26 mouse cellular contexts compared by ENCODE assay signal in the genomic region with DNA sequence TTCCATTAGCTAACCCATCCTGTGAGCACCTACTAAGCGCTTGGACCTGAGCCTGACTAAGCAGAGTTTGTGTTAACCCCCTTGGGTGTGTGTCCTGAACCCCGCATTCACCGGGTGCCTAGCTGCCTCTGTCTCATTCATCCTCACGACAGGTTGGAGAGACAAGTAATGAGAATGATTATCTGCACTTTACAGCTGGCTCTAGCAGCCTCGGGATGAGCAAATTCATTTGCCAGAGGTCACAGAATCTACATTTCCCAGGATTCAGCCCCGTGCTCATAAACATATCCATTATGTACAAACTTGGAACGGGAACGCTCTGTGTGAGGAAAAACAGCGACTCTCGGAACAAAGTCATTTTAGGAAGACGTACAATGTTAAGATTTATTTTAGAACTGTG. TPM values are rescaled to one million over a fixed set of nuclear protein-coding genes. Genes with fewer than 3 reads are reported as not detected.
DNase-seq lines count a peak whose midpoint lies in the region; ATAC-seq and TF ChIP-seq lines count a peak whose summit lies in the region.
"Had no signal": no experiment of that assay in that cellular context is flagged by ENCODE, and none has a peak within 500 bp of the region (broad histone marks: within the 10 kb centered on the region; RNA-seq: fewer than 3 reads in every experiment).

No protein-coding gene starts in this region.

- peaks cover 11% of the 10 kb centered on the region; the same call in 1 of the 2 replicates for H3K4me1 ChIP-seq in intestine, embryonic 14.5 days (replicated peaks; ENCODE audit: control insufficient read depth, insufficient read depth, low read length)
- 0 out of 2 replicates have a peak, but pooled peaks cover 2% of the 10 kb centered on the region for H3K4me1 ChIP-seq in intestine, embryonic 15.5 days (replicated peaks)
- H3K4me1 ChIP-seq in stomach, embryonic 14.5 days (ENCODE audit: control insufficient read depth, insufficient read depth, low read length) = no peaks in the 10 kb centered on the region; the same call in 1 of the 2 replicates
- no peaks in the 10 kb centered on the region for H3K4me1 ChIP-seq in stomach, postnatal 0 days (replicated peaks; ENCODE audit: control insufficient read depth, insufficient read depth)

- 0 out of 2 replicates have a peak overlapping the region, but pooled peaks have one; percentile 8 for H3K4me2 ChIP-seq in intestine, embryonic 14.5 days (ENCODE audit: low read length)
- H3K4me2 ChIP-seq in intestine, embryonic 15.5 days (replicated peaks) = no peak overlapping the region
- no peak overlapping the region for H3K4me2 ChIP-seq in stomach, embryonic 14.5 days (replicated peaks; ENCODE audit: low read depth, low read length)
- no peak overlapping the region for H3K4me2 ChIP-seq in stomach, postnatal 0 days (replicated peaks; ENCODE audit: low read depth)
- H3K4me2 ChIP-seq: embryonic facial prominence, embryonic 15.5 days; heart, embryonic 13.5 days; liver, embryonic 11.5 days had no signal

- intact Hi-C loops in gastrocnemius, adult 2 months (cut with DNase I) = no loop called here

- H3K27me3 ChIP-seq in intestine, embryonic 14.5 days (replicated peaks; ENCODE audit: control insufficient read depth, insufficient read depth, low read length) = no peaks in the 10 kb centered on the region
- no peaks in the 10 kb centered on the region for H3K27me3 ChIP-seq in intestine, embryonic 15.5 days (replicated peaks)
- H3K27me3 ChIP-seq in stomach, embryonic 14.5 days (ENCODE audit: control insufficient read depth, insufficient read depth, low read length) = no peaks in the 10 kb centered on the region
- no peaks in the 10 kb centered on the region for H3K27me3 ChIP-seq in stomach, postnatal 0 days (ENCODE audit: control insufficient read depth, insufficient read depth, low read length)
- H3K27me3 ChIP-seq: heart, embryonic 13.5 days had no signal

- 0 out of 2 replicates have a peak overlapping the region, but pooled peaks have one; percentile 3 for H3K27ac ChIP-seq in gastrocnemius, adult 2 months
- H3K27ac ChIP-seq in intestine, embryonic 14.5 days (ENCODE audit: low read depth) = no peak overlapping the region
- no peak overlapping the region for H3K27ac ChIP-seq in intestine, embryonic 15.5 days
- no peak overlapping the region for H3K27ac ChIP-seq in stomach, embryonic 14.5 days (ENCODE audit: low read length)
- no peak overlapping the region for H3K27ac ChIP-seq in stomach, postnatal 0 days (replicated peaks)
- H3K27ac ChIP-seq: embryonic facial prominence, embryonic 15.5 days; heart, embryonic 13.5 days; layer of hippocampus, adult 2 months had no signal

- no peak overlapping the region for H3K9ac ChIP-seq in intestine, embryonic 14.5 days (ENCODE audit: low read length)
- no peak overlapping the region for H3K9ac ChIP-seq in intestine, embryonic 15.5 days
- no peak overlapping the region for H3K9ac ChIP-seq in stomach, embryonic 14.5 days (replicated peaks; ENCODE audit: low read depth, low read length)
- no peak overlapping the region for H3K9ac ChIP-seq in stomach, postnatal 0 days (ENCODE audit: low read length)
- H3K9ac ChIP-seq: embryonic facial prominence, embryonic 15.5 days; heart, embryonic 13.5 days; liver, postnatal 0 days had no signal

- H3K9me3 ChIP-seq in intestine, embryonic 14.5 days (ENCODE audit: control insufficient read depth, low read length) = no peaks in the 10 kb centered on the region
- H3K9me3 ChIP-seq in intestine, embryonic 15.5 days = no peaks in the 10 kb centered on the region
- no peaks in the 10 kb centered on the region for H3K9me3 ChIP-seq in stomach, embryonic 14.5 days (ENCODE audit: control insufficient read depth, low read depth, low read length)
- H3K9me3 ChIP-seq in stomach, postnatal 0 days (ENCODE audit: control insufficient read depth, low read length) = no peaks in the 10 kb centered on the region
- H3K9me3 ChIP-seq: embryonic facial prominence, embryonic 15.5 days; heart, embryonic 13.5 days had no signal

- 29% methylated on average over 11 of the region's 11 CpGs for WGBS in intestine, embryonic 14.5 days
- WGBS in intestine, embryonic 15.5 days = 37% methylated on average over 11 of the region's 11 CpGs
- 30% methylated on average over 11 of the region's 11 CpGs for WGBS in stomach, embryonic 14.5 days
- 42% methylated on average over 11 of the region's 11 CpGs for WGBS in stomach, postnatal 0 days

- no peak for TF ChIP-seq EP300 in stomach, postnatal 0 days (optimal IDR thresholded peaks at IDR 0.05)

- no peak for TF ChIP-seq CTCF in gastrocnemius, adult 2 months (IDR thresholded peaks at IDR 0.05)
- no peak for TF ChIP-seq CTCF in stomach, postnatal 0 days (IDR thresholded peaks at IDR 0.05; ENCODE audit: low read depth)

- no peak for DNase-seq in gastrocnemius, adult 2 months
- no peak for DNase-seq in gastrocnemius, postnatal 10 days
- DNase-seq in intestine, embryonic 14.5 days (ENCODE audit: low spot score) = peak; percentile 50
- no peak for DNase-seq in stomach, postnatal 0 days (ENCODE audit: low spot score)
- no peak for DNase-seq in left cerebral cortex, adult 18-20 months (ENCODE audit: low spot score in 2 of 2)
- DNase-seq: cerebellum, adult 11-12 months; gastrocnemius, postnatal 14 days; heart, adult 18-20 months; heart, postnatal 14 days; kidney, adult 8-10 months; kidney, postnatal 25 days; liver, postnatal 0 days; lung, postnatal 14 days; retina, postnatal 1 day; right cerebral cortex, postnatal 25 days; spleen, adult 18-20 months; thymus, postnatal 14 days had no signal

- no peak for ATAC-seq in intestine, embryonic 14.5 days (replicated peaks; ENCODE audit: low FRiP score, low TSS enrichment, low read depth)
- no peak for ATAC-seq in intestine, embryonic 15.5 days
- peak; percentile 46; the same call in 1 of the 2 replicates for ATAC-seq in stomach, embryonic 14.5 days (ENCODE audit: insufficient number of reproducible peaks, insufficient read depth, low FRiP score, low read depth)
- ATAC-seq in stomach, postnatal 0 days (ENCODE audit: low FRiP score, low TSS enrichment) = no peak
- ATAC-seq: CD4-positive, CD25-positive, alpha-beta regulatory T cell, adult 4 months; forebrain, embryonic 14.5 days; liver, postnatal 0 days had no signal

- H3K4me3 ChIP-seq in gastrocnemius, adult 2 months = no peak overlapping the region
- H3K4me3 ChIP-seq in intestine, embryonic 14.5 days (ENCODE audit: low read depth, low read length) = no peak overlapping the region
- no peak overlapping the region for H3K4me3 ChIP-seq in intestine, embryonic 15.5 days (replicated peaks)
- H3K4me3 ChIP-seq in stomach, embryonic 14.5 days (ENCODE audit: low read depth, low read length) = no peak overlapping the region
- H3K4me3 ChIP-seq in stomach, postnatal 0 days (ENCODE audit: low read depth, low read length) = no peak overlapping the region
- H3K4me3 ChIP-seq: embryonic facial prominence, embryonic 15.5 days; heart, embryonic 13.5 days; layer of hippocampus, adult 2 months had no signal

- H3K36me3 ChIP-seq in intestine, embryonic 14.5 days (ENCODE audit: control insufficient read depth, insufficient read depth, low read length) = no peaks in the 10 kb centered on the region
- no peaks in the 10 kb centered on the region for H3K36me3 ChIP-seq in intestine, embryonic 15.5 days
- H3K36me3 ChIP-seq in stomach, embryonic 14.5 days (ENCODE audit: control insufficient read depth, insufficient read depth, low read length) = no peaks in the 10 kb centered on the region
- H3K36me3 ChIP-seq in stomach, postnatal 0 days (ENCODE audit: control insufficient read depth, insufficient read depth, low read length) = no peaks in the 10 kb centered on the region
- H3K36me3 ChIP-seq: embryonic facial prominence, embryonic 15.5 days; heart, embryonic 13.5 days had no signal

RNA-seq across cellular contexts. Expression of gene Nfib, which starts 6.0 kb away (rescaled TPM):
- total RNA-seq in gastrocnemius, adult 2 months (2021) = 10 to 100 TPM; 67.9 to 93.6 TPM
- 100 to 1,000 TPM; 145 to 150 TPM for total RNA-seq in gastrocnemius, postnatal 10 days (2021)
- 61.7 and 66.8 TPM in 2 replicates for polyA plus RNA-seq in intestine, embryonic 14.5 days (2014; fragmentation: Nextera tagmentation; extraction: Ambion mirVana)
- polyA plus RNA-seq in intestine, embryonic 15.5 days (2015; fragmentation: Nextera tagmentation; extraction: Ambion mirVana) = 41.1 and 41.4 TPM in 2 replicates
- 94.5 and 98.3 TPM in 2 replicates for polyA plus RNA-seq in stomach, embryonic 14.5 days (2014; fragmentation: Nextera tagmentation; extraction: Ambion mirVana)
- 18.8 and 19.9 TPM in 2 replicates for polyA plus RNA-seq in stomach, postnatal 0 days (2015; fragmentation: Nextera tagmentation; extraction: Ambion mirVana)
- 10 to 100 TPM; 79.0 to 80.3 TPM for total RNA-seq in left cerebral cortex, adult 18-20 months (2021)
- total RNA-seq: megakaryocyte progenitor cell, adult 5-6 weeks had no signal
